Mouse (Mus musculus): ENCODE results near the gene Ap2s1. TPM values are rescaled to one million over a fixed set of nuclear protein-coding genes. Genes with fewer than 3 reads are reported as not detected.
"Not testable (repeated sequence)": the region's sequence is repeated elsewhere in the genome, so short reads cannot be mapped to it uniquely, and the experiment has no call there.

Ap2s1 gene
- 218 and 230 TPM in 2 replicates for polyA plus RNA-seq (2016; fragmentation: Nextera tagmentation; extraction: Ambion mirVana)

GRCm38 (mm10) chr7:16738073-16738696, at the start of gene Ap2s1:
Gene Ap2s1 (plus strand): TSS chr7:16738410.
- Histone ChIP-seq H3K27me3 (replicated peaks) (no peaks in the 10 kb centered on the region), H3K4me2 (peak within 1 kb of the TSS; percentile 82), H3K4me1 (peaks cover 32% of the 10 kb centered on the region), H3K27ac (peak within 1 kb of the TSS; percentile 67), H3K9ac (peak within 1 kb of the TSS; percentile 89), H3K4me3 (peak within 1 kb of the TSS; percentile 83), H3K36me3 (peaks cover 25% of the 10 kb centered on the region), H3K9me3 (replicated peaks) (no peaks in the 10 kb centered on the region)
- ATAC-seq = peak; percentile 98
- under 1% methylated on average over 34 of the region's 34 CpGs for WGBS (ENCODE audit: insufficient replicate concordance)

- 41% methylated on average over 5 of the region's 5 CpGs for WGBS (ENCODE audit: insufficient replicate concordance)
- Histone ChIP-seq H3K4me2 (no peak overlapping the region), H3K27ac (no peak overlapping the region), H3K36me3 (no peaks in the 10 kb centered on the region), H3K9ac (no peak overlapping the region), H3K27me3 (replicated peaks) (no peaks in the 10 kb centered on the region), H3K4me3 (no peak overlapping the region), H3K9me3 (replicated peaks) (no peaks in the 10 kb centered on the region), H3K4me1 (no peaks in the 10 kb centered on the region)
- no peak for ATAC-seq
Observed at GRCm38 (mm10) chr7:16689196-16689595, 49.0 kb upstream of the Ap2s1 start.

GRCm38 (mm10) chr7:16695025-16695424, 43.2 kb upstream of the Ap2s1 start:
- Histone ChIP-seq H3K9me3 (replicated peaks) (no peaks in the 10 kb centered on the region), H3K4me1 (no peaks in the 10 kb centered on the region), H3K9ac (no peak overlapping the region), H3K4me2 (no peak overlapping the region), H3K27ac (no peak overlapping the region), H3K4me3 (no peak overlapping the region), H3K27me3 (replicated peaks) (no peaks in the 10 kb centered on the region), H3K36me3 (no peaks in the 10 kb centered on the region)
- no peak for ATAC-seq
- 24% methylated on average over 3 of the region's 3 CpGs for WGBS (ENCODE audit: insufficient replicate concordance)

GRCm38 (mm10) chr7:16699042-16699441, 39.2 kb upstream of the Ap2s1 start:
- H3K36me3 ChIP-seq = no peaks in the 10 kb centered on the region
- H3K27ac ChIP-seq = no peak overlapping the region
- H3K9ac ChIP-seq = no peak overlapping the region
- H3K27me3 ChIP-seq (replicated peaks) = no peaks in the 10 kb centered on the region
- no peak overlapping the region for H3K4me2 ChIP-seq
- H3K4me3 ChIP-seq = no peak overlapping the region
- H3K4me1 ChIP-seq = no peaks in the 10 kb centered on the region
- no peak for ATAC-seq
- H3K9me3 ChIP-seq (replicated peaks) = no peaks in the 10 kb centered on the region
- 12% methylated on average over 2 of the region's 2 CpGs for WGBS (ENCODE audit: insufficient replicate concordance)

- no peaks in the 10 kb centered on the region for H3K4me1 ChIP-seq
- H3K4me2 ChIP-seq = no peak overlapping the region
- no peaks in the 10 kb centered on the region for H3K9me3 ChIP-seq (replicated peaks)
- H3K4me3 ChIP-seq = no peak overlapping the region
- H3K27me3 ChIP-seq (replicated peaks) = no peaks in the 10 kb centered on the region; the same call in 1 of the 2 replicates
- no peaks in the 10 kb centered on the region for H3K36me3 ChIP-seq
- H3K9ac ChIP-seq = no peak overlapping the region
- no peak for ATAC-seq
- H3K27ac ChIP-seq = no peak overlapping the region
- 65% methylated on average over 5 of the region's 5 CpGs for WGBS (ENCODE audit: insufficient replicate concordance)
Observed at GRCm38 (mm10) chr7:16700583-16700982, 37.6 kb upstream of the Ap2s1 start.

- 46% methylated on average over 9 of the region's 9 CpGs for WGBS (ENCODE audit: insufficient replicate concordance)
- no peak for ATAC-seq
Observed at GRCm38 (mm10) chr7:16706385-16706784, 31.8 kb upstream of the Ap2s1 start.

GRCm38 (mm10) chr7:16708244-16708643, 30.0 kb upstream of the Ap2s1 start:
- H3K4me1 ChIP-seq = no peaks in the 10 kb centered on the region
- 17% methylated on average over 9 of the region's 9 CpGs for WGBS (ENCODE audit: insufficient replicate concordance)
- no peaks in the 10 kb centered on the region for H3K36me3 ChIP-seq
- H3K9ac ChIP-seq = no peak overlapping the region
- H3K4me3 ChIP-seq = no peak overlapping the region
- no peak overlapping the region for H3K4me2 ChIP-seq
- H3K27ac ChIP-seq = no peak overlapping the region
- no peak for ATAC-seq
- no peaks in the 10 kb centered on the region for H3K9me3 ChIP-seq (replicated peaks)
- peaks cover 25% of the 10 kb centered on the region for H3K27me3 ChIP-seq (replicated peaks)

More at GRCm38 (mm10) chr7:16706385-16706784, 31.8 kb upstream of the Ap2s1 start:
- no peaks in the 10 kb centered on the region for H3K9me3 ChIP-seq (replicated peaks)
- H3K27me3 ChIP-seq (replicated peaks) = peaks cover 25% of the 10 kb centered on the region
- H3K27ac ChIP-seq = no peak overlapping the region
- no peaks in the 10 kb centered on the region for H3K4me1 ChIP-seq
- H3K36me3 ChIP-seq = no peaks in the 10 kb centered on the region
- H3K4me3 ChIP-seq = no peak overlapping the region
- H3K9ac ChIP-seq = no peak overlapping the region
- no peak overlapping the region for H3K4me2 ChIP-seq

- no peak for ATAC-seq
- WGBS (ENCODE audit: insufficient replicate concordance) = 57% methylated on average over 5 of the region's 5 CpGs
- H3K9me3 ChIP-seq (replicated peaks) = no peaks in the 10 kb centered on the region
Observed at GRCm38 (mm10) chr7:16710604-16711003, 27.6 kb upstream of the Ap2s1 start.

GRCm38 (mm10) chr7:16712633-16713415, 25.4 kb upstream of the Ap2s1 start:
- Histone ChIP-seq H3K27me3 (replicated peaks) (peaks cover 14% of the 10 kb centered on the region), H3K9me3 (replicated peaks) (no peaks in the 10 kb centered on the region), H3K4me1 (no peaks in the 10 kb centered on the region; the same call in 1 of the 2 replicates), H3K4me3 (no peak overlapping the region), H3K4me2 (no peak overlapping the region), H3K9ac (no peak overlapping the region), H3K27ac (no peak overlapping the region), H3K36me3 (no peaks in the 10 kb centered on the region)
- ATAC-seq = no peak
- 53% methylated on average over 13 of the region's 13 CpGs for WGBS (ENCODE audit: insufficient replicate concordance)

More at GRCm38 (mm10) chr7:16710604-16711003, 27.6 kb upstream of the Ap2s1 start:
- Histone ChIP-seq H3K36me3 (no peaks in the 10 kb centered on the region), H3K9ac (no peak overlapping the region), H3K4me1 (no peaks in the 10 kb centered on the region), H3K27me3 (replicated peaks) (peaks cover 25% of the 10 kb centered on the region), H3K27ac (no peak overlapping the region), H3K4me2 (no peak overlapping the region), H3K4me3 (no peak overlapping the region)

- not testable (repeated sequence) for H3K4me3 ChIP-seq; H3K27me3 ChIP-seq (replicated peaks); H3K36me3 ChIP-seq; ATAC-seq; H3K9me3 ChIP-seq (replicated peaks); H3K4me2 ChIP-seq; H3K27ac ChIP-seq; H3K9ac ChIP-seq; H3K4me1 ChIP-seq
- WGBS (ENCODE audit: insufficient replicate concordance) = 28% methylated on average over 8 of the region's 8 CpGs
Observed at GRCm38 (mm10) chr7:16716456-16717152, 21.6 kb upstream of the Ap2s1 start.

- Histone ChIP-seq H3K36me3 (no peaks in the 10 kb centered on the region), H3K4me1 (no peaks in the 10 kb centered on the region; the same call in 1 of the 2 replicates), H3K4me2 (no peak within 1 kb of the TSS), H3K4me3 (no peak within 1 kb of the TSS), H3K9me3 (replicated peaks) (no peaks in the 10 kb centered on the region), H3K27ac (no peak within 1 kb of the TSS), H3K27me3 (replicated peaks) (0 out of 2 replicates have a peak, but pooled peaks cover 11% of the 10 kb centered on the region), H3K9ac (no peak within 1 kb of the TSS)
- ATAC-seq = no peak
- 61% methylated on average over 2 of the region's 2 CpGs for WGBS (ENCODE audit: insufficient replicate concordance)
Observed at GRCm38 (mm10) chr7:16721629-16722028, 16.6 kb upstream of the Ap2s1 start, which contains the start of gene Ceacam9. Gene Ceacam9 (plus strand): TSS chr7:16721929.

- H3K9me3 ChIP-seq (replicated peaks); H3K36me3 ChIP-seq; H3K9ac ChIP-seq; H3K4me3 ChIP-seq; H3K4me2 ChIP-seq; H3K27ac ChIP-seq; H3K4me1 ChIP-seq: not testable (repeated sequence)
- H3K27me3 ChIP-seq (replicated peaks) = peaks cover 11% of the 10 kb centered on the region; the same call in 1 of the 2 replicates
- WGBS (ENCODE audit: insufficient replicate concordance) = 61% methylated on average over 3 of the region's 3 CpGs
- ATAC-seq = peak; percentile 27; the same call in 1 of the 2 replicates
Observed at GRCm38 (mm10) chr7:16722490-16722889, 15.7 kb upstream of the Ap2s1 start.
